Mouse (Mus musculus): ENCODE results near the gene Pmm2. TPM values are rescaled to one million over a fixed set of nuclear protein-coding genes. Genes with fewer than 3 reads are reported as not detected.

Gene Pmm2
- polyA plus RNA-seq, 1 experiment = 44.2 TPM

DNA sequence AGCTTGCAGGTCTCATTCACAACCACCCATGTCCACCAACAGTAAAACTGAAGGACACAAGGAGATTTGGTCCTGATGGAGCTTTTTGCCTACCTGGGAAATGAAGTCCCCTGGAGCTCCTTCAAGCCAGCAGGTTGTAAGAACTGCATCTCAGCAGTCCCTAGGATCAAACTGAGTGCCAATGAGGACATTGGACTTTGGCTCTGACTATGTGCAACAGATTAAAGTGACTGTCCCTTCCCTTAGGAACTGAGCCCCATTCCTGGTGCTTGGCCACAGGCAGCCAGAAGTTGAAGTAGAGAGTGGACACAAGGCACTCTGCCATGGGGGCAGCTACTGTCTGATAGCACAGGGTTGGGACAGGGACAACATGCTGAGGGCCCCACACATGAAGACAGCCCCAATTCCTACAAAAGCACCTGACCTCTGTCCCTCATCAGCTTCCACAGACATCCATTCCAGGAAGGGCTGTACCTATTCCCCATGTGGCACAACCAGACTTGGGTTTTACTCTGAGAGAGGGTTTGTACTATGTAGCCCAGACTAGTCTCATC, 50.2 kb downstream of the Pmm2 start:
- Histone ChIP-seq H3K79me3 (ENCODE audit: low read depth) (no peaks in the 10 kb centered on the region), H3K36me3 (ENCODE audit: control insufficient read depth, insufficient read depth) (peaks cover 44% of the 10 kb centered on the region), H3K79me2 (ENCODE audit: control insufficient read depth, insufficient read depth) (no peaks in the 10 kb centered on the region), H3K27me3 (ENCODE audit: control insufficient read depth, insufficient read depth, insufficient read length) (no peaks in the 10 kb centered on the region), H3K4me3 (ENCODE audit: insufficient read depth, poor library complexity, severe bottlenecking) (no peak overlapping the region), H3ac (ENCODE audit: control insufficient read depth, insufficient read length, low read depth) (no peak overlapping the region)
- TF ChIP-seq MYOG (IDR thresholded peaks at IDR 0.05; ENCODE audit: control insufficient read depth, extremely low read depth, insufficient read length) (no peak), CEBPB (IDR thresholded peaks at IDR 0.05; ENCODE audit: low read depth) (no peak), MYOD1 (IDR thresholded peaks at IDR 0.05; ENCODE audit: control insufficient read depth, insufficient read length, low read depth) (no peak), MAX (IDR thresholded peaks at IDR 0.05) (no peak), FOSL1 (IDR thresholded peaks at IDR 0.05; ENCODE audit: insufficient read depth, low read length, poor library complexity, severe bottlenecking) (no peak), USF1 (IDR thresholded peaks at IDR 0.05; ENCODE audit: low read depth) (no peak), CTCF (IDR thresholded peaks at IDR 0.05; ENCODE audit: control insufficient read depth, insufficient read depth, insufficient read length) (no peak)

DNA sequence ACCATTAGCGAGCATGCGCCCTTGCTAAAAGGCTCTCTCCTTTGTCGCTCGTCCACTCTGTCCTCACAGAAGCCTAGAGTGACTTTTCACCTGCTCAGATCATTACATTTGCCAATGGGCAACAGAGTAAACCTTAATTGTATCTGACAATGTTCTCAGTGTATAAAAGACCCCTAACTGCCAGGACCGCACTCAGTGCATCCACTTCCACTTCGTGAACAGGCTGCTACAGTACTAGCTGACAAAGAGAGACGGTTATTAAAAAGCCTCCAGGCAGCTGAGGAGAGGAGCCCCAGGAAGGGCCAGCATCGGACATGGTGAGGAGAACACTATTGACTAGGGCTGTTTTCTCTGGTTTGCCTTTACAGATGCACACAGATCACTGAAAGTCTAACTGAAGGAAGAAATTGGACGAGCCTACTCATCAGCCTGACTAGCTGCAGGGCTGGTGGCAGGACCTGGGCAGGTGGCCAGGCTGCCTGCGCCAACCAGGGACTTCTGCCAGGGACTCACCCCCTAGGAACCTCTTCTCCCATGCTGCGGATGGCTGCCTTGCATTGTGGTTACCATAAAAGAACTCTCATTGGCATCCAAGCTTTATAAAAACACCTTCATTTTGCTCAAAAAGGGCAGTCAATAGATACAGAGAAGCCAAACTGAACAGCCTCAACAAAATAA, 52.6 kb downstream of the Pmm2 start:
- Histone ChIP-seq H3K79me3 (ENCODE audit: low read depth) (no peaks in the 10 kb centered on the region), H3K27me3 (ENCODE audit: control insufficient read depth, insufficient read depth, insufficient read length) (no peaks in the 10 kb centered on the region), H3K36me3 (ENCODE audit: control insufficient read depth, insufficient read depth) (peaks cover 69% of the 10 kb centered on the region), H3ac (ENCODE audit: control insufficient read depth, insufficient read length, low read depth) (no peak overlapping the region), H3K79me2 (ENCODE audit: control insufficient read depth, insufficient read depth) (no peaks in the 10 kb centered on the region), H3K4me3 (ENCODE audit: insufficient read depth, poor library complexity, severe bottlenecking) (no peak overlapping the region)
- TF ChIP-seq MYOD1 (IDR thresholded peaks at IDR 0.05; ENCODE audit: control insufficient read depth, insufficient read length, low read depth) = no peak
- no peak for TF ChIP-seq USF1 (IDR thresholded peaks at IDR 0.05; ENCODE audit: low read depth)
- no peak for TF ChIP-seq FOSL1 (IDR thresholded peaks at IDR 0.05; ENCODE audit: insufficient read depth, low read length, poor library complexity, severe bottlenecking)

DNA sequence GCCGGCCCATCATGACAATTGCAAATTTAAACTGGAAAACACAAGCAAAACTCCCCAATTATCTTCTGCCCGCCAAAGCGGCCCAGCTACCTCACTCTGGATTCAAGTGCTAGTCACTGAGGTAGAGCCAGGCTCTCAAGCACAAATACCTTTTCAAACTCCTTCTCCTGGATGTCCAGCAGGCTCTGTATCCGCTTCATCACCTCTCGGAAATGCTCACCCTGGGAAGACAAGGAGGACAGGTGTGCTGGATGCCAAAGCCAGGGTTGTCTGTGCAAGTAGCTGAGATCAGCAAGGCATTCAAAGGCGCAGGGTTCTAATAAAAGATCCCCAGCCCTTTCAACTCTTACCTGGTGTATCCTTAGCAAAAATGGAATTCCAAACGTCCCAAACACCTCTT, 53.7 kb downstream of the Pmm2 start:
- H3K4me3 ChIP-seq (ENCODE audit: insufficient read depth, poor library complexity, severe bottlenecking) = no peak overlapping the region
- no peak overlapping the region for H3ac ChIP-seq (ENCODE audit: control insufficient read depth, insufficient read length, low read depth)
- TF ChIP-seq MYOG (IDR thresholded peaks at IDR 0.05; ENCODE audit: control insufficient read depth, extremely low read depth, insufficient read length) = no peak
- no peak for TF ChIP-seq CTCF (IDR thresholded peaks at IDR 0.05; ENCODE audit: control insufficient read depth, insufficient read depth, insufficient read length)
- TF ChIP-seq USF1 (IDR thresholded peaks at IDR 0.05; ENCODE audit: low read depth) = no peak
- no peak for TF ChIP-seq CEBPB (IDR thresholded peaks at IDR 0.05; ENCODE audit: low read depth)
- no peak for TF ChIP-seq FOSL1 (IDR thresholded peaks at IDR 0.05; ENCODE audit: insufficient read depth, low read length, poor library complexity, severe bottlenecking)
- TF ChIP-seq MYOD1 (IDR thresholded peaks at IDR 0.05; ENCODE audit: control insufficient read depth, insufficient read length, low read depth) = no peak
- TF ChIP-seq MAX (IDR thresholded peaks at IDR 0.05) = no peak
- H3K27me3 ChIP-seq (ENCODE audit: control insufficient read depth, insufficient read depth, insufficient read length) = no peaks in the 10 kb centered on the region
- no peaks in the 10 kb centered on the region for H3K79me3 ChIP-seq (ENCODE audit: low read depth)
- H3K36me3 ChIP-seq (ENCODE audit: control insufficient read depth, insufficient read depth) = peaks cover 76% of the 10 kb centered on the region
- H3K79me2 ChIP-seq (ENCODE audit: control insufficient read depth, insufficient read depth) = no peaks in the 10 kb centered on the region

DNA sequence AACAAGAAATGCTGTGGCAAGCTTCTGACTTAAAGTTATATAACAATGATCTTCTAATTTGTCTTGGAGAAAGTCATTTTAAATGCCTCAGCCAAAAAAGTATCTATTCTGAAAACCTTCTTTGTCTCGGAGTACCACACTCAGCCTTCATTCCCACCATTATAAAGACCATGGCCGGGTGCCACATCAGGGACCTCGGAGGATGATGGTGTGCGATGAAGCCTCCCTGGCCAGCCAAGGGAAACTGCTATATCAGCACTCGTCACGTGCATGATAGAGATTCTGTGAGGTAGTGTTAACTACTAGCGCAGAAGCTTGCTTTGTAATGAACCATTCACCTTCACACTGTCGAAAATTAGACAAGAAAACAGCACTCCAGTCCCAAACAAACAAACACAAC, 62.1 kb downstream of the Pmm2 start:
- TF ChIP-seq CEBPB (IDR thresholded peaks at IDR 0.05; ENCODE audit: low read depth) (no peak), USF1 (IDR thresholded peaks at IDR 0.05; ENCODE audit: low read depth) (no peak)
- H3K79me2 ChIP-seq (ENCODE audit: control insufficient read depth, insufficient read depth) = peaks cover 8% of the 10 kb centered on the region

DNA sequence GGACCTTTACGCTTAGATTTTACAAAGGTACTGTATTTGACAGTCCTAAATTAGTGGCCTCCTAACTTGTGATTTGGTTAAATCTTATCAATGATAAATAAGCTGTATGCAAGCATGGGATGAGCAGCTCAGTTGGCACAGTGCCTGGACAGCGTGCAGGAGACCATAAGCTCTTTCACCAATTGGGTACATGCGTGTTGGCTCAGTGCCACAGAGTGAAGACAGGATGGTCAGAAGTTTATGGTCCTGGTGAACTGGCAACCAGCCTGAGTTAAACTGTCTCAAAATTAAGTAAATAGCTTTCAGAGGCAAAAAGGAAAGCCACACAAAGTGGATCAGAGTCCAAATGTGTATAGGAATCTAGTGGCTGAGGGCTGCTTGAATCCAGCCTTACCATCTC, 63.1 kb downstream of the Pmm2 start:
- peaks cover 94% of the 10 kb centered on the region for H3K36me3 ChIP-seq (ENCODE audit: control insufficient read depth, insufficient read depth)
- no peak overlapping the region for H3ac ChIP-seq (ENCODE audit: control insufficient read depth, insufficient read length, low read depth)
- peaks cover 8% of the 10 kb centered on the region for H3K79me2 ChIP-seq (ENCODE audit: control insufficient read depth, insufficient read depth)
- H3K79me3 ChIP-seq (ENCODE audit: low read depth) = peaks cover 2% of the 10 kb centered on the region
- H3K27me3 ChIP-seq (ENCODE audit: control insufficient read depth, insufficient read depth, insufficient read length) = no peaks in the 10 kb centered on the region
- H3K4me3 ChIP-seq (ENCODE audit: insufficient read depth, poor library complexity, severe bottlenecking) = no peak overlapping the region
- no peak for TF ChIP-seq USF1 (IDR thresholded peaks at IDR 0.05; ENCODE audit: low read depth)
- no peak for TF ChIP-seq CEBPB (IDR thresholded peaks at IDR 0.05; ENCODE audit: low read depth)
- TF ChIP-seq MYOD1 (IDR thresholded peaks at IDR 0.05; ENCODE audit: control insufficient read depth, insufficient read length, low read depth) = no peak
- TF ChIP-seq MYOG (IDR thresholded peaks at IDR 0.05; ENCODE audit: control insufficient read depth, extremely low read depth, insufficient read length) = no peak
- TF ChIP-seq CTCF (IDR thresholded peaks at IDR 0.05; ENCODE audit: control insufficient read depth, insufficient read depth, insufficient read length) = no peak
- no peak for TF ChIP-seq MAX (IDR thresholded peaks at IDR 0.05)
- TF ChIP-seq FOSL1 (IDR thresholded peaks at IDR 0.05; ENCODE audit: insufficient read depth, low read length, poor library complexity, severe bottlenecking) = no peak

More for the DNA sequence above, 62.1 kb downstream of the Pmm2 start:
- H3K27me3 ChIP-seq (ENCODE audit: control insufficient read depth, insufficient read depth, insufficient read length) = no peaks in the 10 kb centered on the region
- H3K4me3 ChIP-seq (ENCODE audit: insufficient read depth, poor library complexity, severe bottlenecking) = no peak overlapping the region
- H3K36me3 ChIP-seq (ENCODE audit: control insufficient read depth, insufficient read depth) = peaks cover 94% of the 10 kb centered on the region
- H3ac ChIP-seq (ENCODE audit: control insufficient read depth, insufficient read length, low read depth) = no peak overlapping the region
- H3K79me3 ChIP-seq (ENCODE audit: low read depth) = peaks cover under 1% of the 10 kb centered on the region

DNA sequence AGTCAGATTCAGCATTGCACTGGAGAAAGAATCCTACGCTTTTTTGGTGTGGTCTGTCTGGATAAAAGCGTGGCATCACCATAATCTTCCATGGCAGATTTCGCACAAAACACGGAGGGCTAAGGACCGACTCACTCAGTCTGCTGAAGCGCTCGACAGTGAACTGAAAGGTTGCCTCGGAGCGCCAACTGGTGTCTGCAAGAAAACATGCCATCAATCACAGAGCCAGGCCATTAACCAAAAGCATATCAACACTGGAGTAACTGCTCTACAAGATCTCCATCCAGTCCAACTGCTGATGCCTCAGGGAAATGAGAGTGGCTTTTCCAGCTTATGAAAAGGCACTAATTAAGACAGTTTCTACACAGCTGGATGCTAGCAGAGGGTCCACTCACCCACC, 74.5 kb downstream of the Pmm2 start:
- Histone ChIP-seq H3ac (ENCODE audit: control insufficient read depth, insufficient read length, low read depth) (no peak overlapping the region), H3K79me2 (ENCODE audit: control insufficient read depth, insufficient read depth) (peaks cover 79% of the 10 kb centered on the region), H3K79me3 (ENCODE audit: low read depth) (peaks cover 53% of the 10 kb centered on the region), H3K4me3 (ENCODE audit: insufficient read depth, poor library complexity, severe bottlenecking) (no peak overlapping the region), H3K27me3 (ENCODE audit: control insufficient read depth, insufficient read depth, insufficient read length) (no peaks in the 10 kb centered on the region), H3K36me3 (ENCODE audit: control insufficient read depth, insufficient read depth) (peaks cover 87% of the 10 kb centered on the region)
- TF ChIP-seq MYOD1 (IDR thresholded peaks at IDR 0.05; ENCODE audit: control insufficient read depth, insufficient read length, low read depth) (no peak), MAX (IDR thresholded peaks at IDR 0.05) (no peak), FOSL1 (IDR thresholded peaks at IDR 0.05; ENCODE audit: insufficient read depth, low read length, poor library complexity, severe bottlenecking) (no peak), CEBPB (IDR thresholded peaks at IDR 0.05; ENCODE audit: low read depth) (no peak)

Small RNA genes within 50 kb of the gene (microRNA-seq; reads per million reads assigned to microRNA genes)
- gene Gm22137 (ENCODE audit: borderline microRNAs expressed) = not detected

Other genes starting within 250 kb of the Pmm2 start
- not detected for gene Tmem114, start 212.5 kb upstream of the Pmm2 start, polyA plus RNA-seq (2012; fragmentation: generic; extraction: Trizol)
- gene Mettl22, start 166.9 kb upstream of the Pmm2 start, polyA plus RNA-seq (2012; fragmentation: generic; extraction: Trizol) = 8.4 TPM
- gene Abat, start 124.2 kb upstream of the Pmm2 start, polyA plus RNA-seq (2012; fragmentation: generic; extraction: Trizol) = 0.05 TPM
- gene Tmem186, start within 50 bp of the Pmm2 start, polyA plus RNA-seq (2012; fragmentation: generic; extraction: Trizol) = 8.5 TPM
- 94.2 TPM for gene Carhsp1, start 34.5 kb downstream of the Pmm2 start, polyA plus RNA-seq (2012; fragmentation: generic; extraction: Trizol)
- gene Gm5767, start 43.1 kb downstream of the Pmm2 start, polyA plus RNA-seq (2012; fragmentation: generic; extraction: Trizol) = not detected
- 28.2 TPM for gene Usp7, start 154.6 kb downstream of the Pmm2 start, polyA plus RNA-seq (2012; fragmentation: generic; extraction: Trizol)
- gene 1810013L24Rik, start 192.4 kb downstream of the Pmm2 start, polyA plus RNA-seq (2012; fragmentation: generic; extraction: Trizol) = 20.1 TPM

All from C2C12 (cell line).